Mouse (Mus musculus): ENCODE measurements around the gene Tsc22d1. TPM values are rescaled to one million over a fixed set of nuclear protein-coding genes. Genes with fewer than 3 reads are reported as not detected.

Tsc22d1 gene
- total RNA-seq, 2 experiments from 2014 or later, result 389 to 414 TPM

Other genes starting within 250 kb of the Tsc22d1 start
- 1 to 10 TPM in 1 of 2 experiments, under 1 TPM in 1; 0.75 to 1.1 TPM for gene Serp2, start 141.9 kb downstream of the Tsc22d1 start, total RNA-seq (2021)